Mouse (Mus musculus): ENCODE data around the gene Srebf1. TPM values are rescaled to one million over a fixed set of nuclear protein-coding genes. Genes with fewer than 3 reads are reported as not detected.

Gene Srebf1
- 163 and 169 TPM in 2 replicates for total RNA-seq (2014; rRNA removed)
- 50.6 and 59.5 TPM in 2 replicates for polyA plus RNA-seq (2015; fragmentation: Nextera tagmentation; extraction: Ambion mirVana)

GRCm38 (mm10) chr11:60222469-60223236 lies at the start of gene Srebf1:
Gene Srebf1 (minus strand): TSS chr11:60222581.
- ATAC-seq (peak; percentile 85), DNase-seq (ENCODE audit: low spot score) (peak; percentile 81)
- Histone ChIP-seq H3K4me2 (ENCODE audit: low read depth, low read length) (peak within 1 kb of the TSS; percentile 57), H3K9me3 (ENCODE audit: low read length) (no peaks in the 10 kb centered on the region), H3K27ac (peak within 1 kb of the TSS; percentile 73), H3K9ac (replicated peaks; ENCODE audit: low read length) (peak within 1 kb of the TSS; percentile 38), H3K27me3 (ENCODE audit: insufficient read depth, low read length) (no peaks in the 10 kb centered on the region), H3K4me1 (ENCODE audit: insufficient read depth, low read length) (peaks cover 11% of the 10 kb centered on the region), H3K36me3 (ENCODE audit: insufficient read depth, low read length) (no peaks in the 10 kb centered on the region), H3K4me3 (ENCODE audit: low read length) (peak within 1 kb of the TSS; percentile 23)
- peak; percentile 57 for TF ChIP-seq CTCF (IDR thresholded peaks at IDR 0.05; ENCODE audit: low read depth)
- WGBS, result 6% methylated on average over 46 of the region's 46 CpGs

GRCm38 (mm10) chr11:60268563-60268962 lies 46.2 kb upstream of the Srebf1 start:
- Histone ChIP-seq H3K4me3 (ENCODE audit: low read length) (no peak overlapping the region), H3K4me1 (ENCODE audit: insufficient read depth, low read length) (peaks cover 7% of the 10 kb centered on the region; the same call in 1 of the 2 replicates), H3K9ac (replicated peaks; ENCODE audit: low read length) (no peak overlapping the region), H3K27ac (no peak overlapping the region), H3K4me2 (ENCODE audit: low read depth, low read length) (no peak overlapping the region), H3K27me3 (ENCODE audit: insufficient read depth, low read length) (no peaks in the 10 kb centered on the region), H3K9me3 (ENCODE audit: low read length) (no peaks in the 10 kb centered on the region), H3K36me3 (ENCODE audit: insufficient read depth, low read length) (no peaks in the 10 kb centered on the region; the same call in 1 of the 2 replicates)
- no peak for ATAC-seq
- WGBS, result 50% methylated on average over 3 of the region's 3 CpGs
- no peak for TF ChIP-seq CTCF (IDR thresholded peaks at IDR 0.05; ENCODE audit: low read depth)
- DNase-seq (ENCODE audit: low spot score), result no peak

GRCm38 (mm10) chr11:60265271-60265985 lies 43.0 kb upstream of the Srebf1 start:
- TF ChIP-seq CTCF (IDR thresholded peaks at IDR 0.05; ENCODE audit: low read depth), result no peak
- no peaks in the 10 kb centered on the region; the same call in 1 of the 2 replicates for H3K36me3 ChIP-seq (ENCODE audit: insufficient read depth, low read length)
- ATAC-seq (no peak), DNase-seq (ENCODE audit: low spot score) (no peak)
- no peak overlapping the region for H3K4me2 ChIP-seq (ENCODE audit: low read depth, low read length)
- H3K4me3 ChIP-seq (ENCODE audit: low read length), result no peak overlapping the region
- peaks cover 7% of the 10 kb centered on the region; the same call in 1 of the 2 replicates for H3K4me1 ChIP-seq (ENCODE audit: insufficient read depth, low read length)
- WGBS, result 85% methylated on average over 4 of the region's 4 CpGs
- no peak overlapping the region for H3K27ac ChIP-seq
- H3K27me3 ChIP-seq (ENCODE audit: insufficient read depth, low read length), result no peaks in the 10 kb centered on the region
- no peaks in the 10 kb centered on the region for H3K9me3 ChIP-seq (ENCODE audit: low read length)
- H3K9ac ChIP-seq (replicated peaks; ENCODE audit: low read length), result no peak overlapping the region

DNA sequence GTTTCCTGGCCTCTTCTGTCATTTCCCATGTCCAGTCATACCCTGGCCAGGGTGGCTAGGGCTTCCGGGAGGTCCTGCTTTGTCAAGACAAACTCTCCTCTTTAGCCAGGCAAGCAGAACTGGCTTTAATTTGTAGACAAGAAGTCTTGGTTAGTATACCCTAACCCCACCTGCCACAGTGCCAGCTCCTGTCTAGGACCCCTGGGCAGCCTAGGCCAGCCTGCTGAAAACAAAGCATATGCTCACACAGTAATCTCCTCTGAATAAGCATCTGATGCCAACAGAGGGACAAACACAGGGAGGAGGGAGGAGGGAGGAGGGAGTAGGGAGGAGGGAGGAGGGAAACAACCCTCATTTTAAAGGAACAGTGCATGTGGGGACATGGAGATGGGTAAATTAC lies 42.3 kb upstream of the Srebf1 start:
- Histone ChIP-seq H3K4me3 (ENCODE audit: low read length) (no peak overlapping the region), H3K36me3 (ENCODE audit: insufficient read depth, low read length) (no peaks in the 10 kb centered on the region; the same call in 1 of the 2 replicates), H3K27me3 (ENCODE audit: insufficient read depth, low read length) (no peaks in the 10 kb centered on the region), H3K4me1 (ENCODE audit: insufficient read depth, low read length) (peaks cover 7% of the 10 kb centered on the region; the same call in 1 of the 2 replicates), H3K27ac (no peak overlapping the region), H3K9me3 (ENCODE audit: low read length) (no peaks in the 10 kb centered on the region), H3K9ac (replicated peaks; ENCODE audit: low read length) (no peak overlapping the region), H3K4me2 (ENCODE audit: low read depth, low read length) (no peak overlapping the region)
- TF ChIP-seq CTCF (IDR thresholded peaks at IDR 0.05; ENCODE audit: low read depth), result no peak
- peak; percentile 43 for DNase-seq (ENCODE audit: low spot score)
- 50% methylated on average over 1 of the region's 1 CpGs for WGBS
- peak; percentile 73; the same call in 1 of the 2 replicates for ATAC-seq

- H3K4me3 ChIP-seq (ENCODE audit: low read length), result no peak overlapping the region
- H3K4me2 ChIP-seq (ENCODE audit: low read depth, low read length), result no peak overlapping the region
- H3K27ac ChIP-seq, result no peak overlapping the region
- TF ChIP-seq CTCF (IDR thresholded peaks at IDR 0.05; ENCODE audit: low read depth), result no peak
- WGBS, result 72% methylated on average over 4 of the region's 4 CpGs
- peaks cover 4% of the 10 kb centered on the region; the same call in 1 of the 2 replicates for H3K4me1 ChIP-seq (ENCODE audit: insufficient read depth, low read length)
- no peak overlapping the region for H3K9ac ChIP-seq (replicated peaks; ENCODE audit: low read length)
- no peak for DNase-seq (ENCODE audit: low spot score)
- H3K27me3 ChIP-seq (ENCODE audit: insufficient read depth, low read length), result no peaks in the 10 kb centered on the region
- ATAC-seq, result no peak
- no peaks in the 10 kb centered on the region for H3K9me3 ChIP-seq (ENCODE audit: low read length)
- no peaks in the 10 kb centered on the region; the same call in 1 of the 2 replicates for H3K36me3 ChIP-seq (ENCODE audit: insufficient read depth, low read length)
Observed at GRCm38 (mm10) chr11:60262396-60262795, 40.0 kb upstream of the Srebf1 start.

DNA sequence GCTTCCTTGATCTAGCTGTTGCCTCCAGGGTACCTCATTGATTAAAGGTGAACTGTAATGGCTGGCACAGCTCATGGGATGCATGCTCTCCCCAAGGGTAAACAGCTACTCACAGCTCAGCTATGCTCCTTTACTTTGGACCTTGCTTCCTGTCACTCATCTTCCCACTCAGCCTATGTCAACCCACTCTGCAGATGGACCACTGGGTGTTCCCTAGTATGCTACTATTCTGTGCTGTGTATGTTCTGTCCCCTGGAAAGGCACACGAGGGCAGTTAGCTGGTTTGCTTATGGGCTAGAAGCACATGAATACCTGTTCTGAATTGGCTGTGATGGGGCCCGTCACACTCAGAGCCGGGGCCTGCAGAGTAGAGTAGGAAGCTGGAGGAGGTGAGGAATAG lies 38.4 kb upstream of the Srebf1 start:
- no peaks in the 10 kb centered on the region for H3K9me3 ChIP-seq (ENCODE audit: low read length)
- H3K27ac ChIP-seq, result no peak overlapping the region
- DNase-seq (ENCODE audit: low spot score) (no peak), ATAC-seq (no peak)
- WGBS, result 84% methylated on average over 3 of the region's 3 CpGs
- H3K4me3 ChIP-seq (ENCODE audit: low read length), result no peak overlapping the region
- TF ChIP-seq CTCF (IDR thresholded peaks at IDR 0.05; ENCODE audit: low read depth), result no peak
- no peak overlapping the region for H3K9ac ChIP-seq (replicated peaks; ENCODE audit: low read length)
- no peak overlapping the region for H3K4me2 ChIP-seq (ENCODE audit: low read depth, low read length)
- no peaks in the 10 kb centered on the region for H3K27me3 ChIP-seq (ENCODE audit: insufficient read depth, low read length)
- no peaks in the 10 kb centered on the region; the same call in 1 of the 2 replicates for H3K36me3 ChIP-seq (ENCODE audit: insufficient read depth, low read length)
- peaks cover 18% of the 10 kb centered on the region for H3K4me1 ChIP-seq (ENCODE audit: insufficient read depth, low read length)
